Mouse (Mus musculus): ENCODE data around the gene Zpr1. TPM values are rescaled to one million over a fixed set of nuclear protein-coding genes. Genes with fewer than 3 reads are reported as not detected.
A peak's percentile ranks its signal among the peaks of the same experiment; 100 is the strongest.

Gene Zpr1
- polyA plus RNA-seq, 1 experiment: 19.4 TPM

GRCm38 (mm10) chr9:46259111-46259510, 13.8 kb upstream of the Zpr1 start:
- DNase-seq (ENCODE audit: low read depth in 1 of 2, low spot score in 2 of 2): no peak
- H3K27me3 ChIP-seq (ENCODE audit: control insufficient read depth, insufficient read depth, low read length): no peaks in the 10 kb centered on the region
- H3K27ac ChIP-seq (ENCODE audit: insufficient read depth, low read length): no peak overlapping the region
- no peak for TF ChIP-seq CTCF (IDR thresholded peaks at IDR 0.05; ENCODE audit: extremely low read depth, insufficient read depth, insufficient read length, insufficient replicate concordance)
- no peak for TF ChIP-seq POLR2A (IDR thresholded peaks at IDR 0.05; ENCODE audit: low read depth, low read length)
- H3K4me3 ChIP-seq (ENCODE audit: extremely low read depth, insufficient read depth, insufficient read length): no peak overlapping the region
- H3K36me3 ChIP-seq (ENCODE audit: control insufficient read depth, insufficient read depth, low read length): no peaks in the 10 kb centered on the region
- 90% methylated on average over 6 of the region's 6 CpGs for WGBS
- no peaks in the 10 kb centered on the region for H3K4me1 ChIP-seq (ENCODE audit: control insufficient read depth, insufficient read depth, insufficient read length)

- 89% methylated on average over 7 of the region's 7 CpGs for WGBS
- TF ChIP-seq POLR2A (IDR thresholded peaks at IDR 0.05; ENCODE audit: low read depth, low read length) (no peak), CTCF (IDR thresholded peaks at IDR 0.05; ENCODE audit: extremely low read depth, insufficient read depth, insufficient read length, insufficient replicate concordance) (no peak)
These were observed 11.7 kb upstream of the Zpr1 start for GRCm38 (mm10) chr9:46261131-46261530.

GRCm38 (mm10) chr9:46268343-46268873, 4.5 kb upstream of the Zpr1 start, which contains the start of gene Apoa5:
Gene Apoa5 (plus strand): TSS chr9:46268633.
- Histone ChIP-seq H3K4me1 (ENCODE audit: control insufficient read depth, insufficient read depth, insufficient read length) (no peaks in the 10 kb centered on the region), H3K4me3 (ENCODE audit: extremely low read depth, insufficient read depth, insufficient read length) (no peak within 1 kb of the TSS), H3K27me3 (ENCODE audit: control insufficient read depth, insufficient read depth, low read length) (0 out of 2 replicates have a peak, but pooled peaks cover 1% of the 10 kb centered on the region), H3K36me3 (ENCODE audit: control insufficient read depth, insufficient read depth, low read length) (no peaks in the 10 kb centered on the region), H3K27ac (ENCODE audit: insufficient read depth, low read length) (no peak within 1 kb of the TSS)
- TF ChIP-seq POLR2A (IDR thresholded peaks at IDR 0.05; ENCODE audit: low read depth, low read length): no peak
- TF ChIP-seq CTCF (IDR thresholded peaks at IDR 0.05; ENCODE audit: extremely low read depth, insufficient read depth, insufficient read length, insufficient replicate concordance): no peak
- WGBS: 67% methylated on average over 7 of the region's 7 CpGs
- DNase-seq (ENCODE audit: low read depth in 1 of 2, low spot score in 2 of 2): no peak

More at GRCm38 (mm10) chr9:46261131-46261530, 11.7 kb upstream of the Zpr1 start:
- H3K36me3 ChIP-seq (ENCODE audit: control insufficient read depth, insufficient read depth, low read length): no peaks in the 10 kb centered on the region
- H3K4me1 ChIP-seq (ENCODE audit: control insufficient read depth, insufficient read depth, insufficient read length): no peaks in the 10 kb centered on the region
- H3K27ac ChIP-seq (ENCODE audit: insufficient read depth, low read length): no peak overlapping the region
- no peaks in the 10 kb centered on the region for H3K27me3 ChIP-seq (ENCODE audit: control insufficient read depth, insufficient read depth, low read length)
- no peak overlapping the region for H3K4me3 ChIP-seq (ENCODE audit: extremely low read depth, insufficient read depth, insufficient read length)
- no peak for DNase-seq (ENCODE audit: low read depth in 1 of 2, low spot score in 2 of 2)

- Histone ChIP-seq H3K27ac (ENCODE audit: insufficient read depth, low read length) (no peak overlapping the region), H3K4me3 (ENCODE audit: extremely low read depth, insufficient read depth, insufficient read length) (no peak overlapping the region), H3K4me1 (ENCODE audit: control insufficient read depth, insufficient read depth, insufficient read length) (peaks cover 6% of the 10 kb centered on the region; the same call in 1 of the 2 replicates), H3K27me3 (ENCODE audit: control insufficient read depth, insufficient read depth, low read length) (0 out of 2 replicates have a peak, but pooled peaks cover 1% of the 10 kb centered on the region), H3K36me3 (ENCODE audit: control insufficient read depth, insufficient read depth, low read length) (no peaks in the 10 kb centered on the region)
- TF ChIP-seq CTCF (IDR thresholded peaks at IDR 0.05; ENCODE audit: extremely low read depth, insufficient read depth, insufficient read length, insufficient replicate concordance) (no peak), POLR2A (IDR thresholded peaks at IDR 0.05; ENCODE audit: low read depth, low read length) (no peak)
- no peak for DNase-seq (ENCODE audit: low read depth in 1 of 2, low spot score in 2 of 2)
- WGBS: 86% methylated on average over 5 of the region's 5 CpGs
These were observed 3.7 kb upstream of the Zpr1 start for GRCm38 (mm10) chr9:46269125-46269524.

GRCm38 (mm10) chr9:46270782-46271181, 2.1 kb upstream of the Zpr1 start:
- H3K36me3 ChIP-seq (ENCODE audit: control insufficient read depth, insufficient read depth, low read length): peaks cover 6% of the 10 kb centered on the region; the same call in 1 of the 2 replicates
- 98% methylated on average over 4 of the region's 4 CpGs for whole genome bisulfite sequencing
- H3K27me3 ChIP-seq (ENCODE audit: control insufficient read depth, insufficient read depth, low read length): 0 out of 2 replicates have a peak, but pooled peaks cover 1% of the 10 kb centered on the region
- no peak overlapping the region for H3K4me3 ChIP-seq (ENCODE audit: extremely low read depth, insufficient read depth, insufficient read length)
- TF ChIP-seq CTCF (IDR thresholded peaks at IDR 0.05; ENCODE audit: extremely low read depth, insufficient read depth, insufficient read length, insufficient replicate concordance): no peak
- no peak for TF ChIP-seq POLR2A (IDR thresholded peaks at IDR 0.05; ENCODE audit: low read depth, low read length)
- DNase-seq (ENCODE audit: low read depth in 1 of 2, low spot score in 2 of 2): no peak
- peaks cover 8% of the 10 kb centered on the region; the same call in 1 of the 2 replicates for H3K4me1 ChIP-seq (ENCODE audit: control insufficient read depth, insufficient read depth, insufficient read length)
- no peak overlapping the region for H3K27ac ChIP-seq (ENCODE audit: insufficient read depth, low read length)

- Histone ChIP-seq H3K36me3 (ENCODE audit: control insufficient read depth, insufficient read depth, low read length) (peaks cover 13% of the 10 kb centered on the region; the same call in 1 of the 2 replicates), H3K27ac (ENCODE audit: insufficient read depth, low read length) (no peak overlapping the region), H3K27me3 (ENCODE audit: control insufficient read depth, insufficient read depth, low read length) (0 out of 2 replicates have a peak, but pooled peaks cover 1% of the 10 kb centered on the region), H3K4me1 (ENCODE audit: control insufficient read depth, insufficient read depth, insufficient read length) (peaks cover 8% of the 10 kb centered on the region; the same call in 1 of the 2 replicates), H3K4me3 (ENCODE audit: extremely low read depth, insufficient read depth, insufficient read length) (no peak overlapping the region)
- TF ChIP-seq POLR2A (IDR thresholded peaks at IDR 0.05; ENCODE audit: low read depth, low read length): no peak
- no peak for TF ChIP-seq CTCF (IDR thresholded peaks at IDR 0.05; ENCODE audit: extremely low read depth, insufficient read depth, insufficient read length, insufficient replicate concordance)
- DNase-seq (ENCODE audit: low read depth in 1 of 2, low spot score in 2 of 2): peak in 1 of 2 experiments; percentile 9
- WGBS: 57% methylated on average over 9 of the region's 9 CpGs
These were observed 794 bp upstream of the Zpr1 start for GRCm38 (mm10) chr9:46272070-46272469.

- peaks cover 24% of the 10 kb centered on the region for H3K36me3 ChIP-seq (ENCODE audit: control insufficient read depth, insufficient read depth, low read length)
- no peak overlapping the region for H3K4me3 ChIP-seq (ENCODE audit: extremely low read depth, insufficient read depth, insufficient read length)
- H3K27me3 ChIP-seq (ENCODE audit: control insufficient read depth, insufficient read depth, low read length): no peaks in the 10 kb centered on the region
- DNase-seq (ENCODE audit: low read depth in 1 of 2, low spot score in 2 of 2): no peak
- 89% methylated on average over 9 of the region's 9 CpGs for whole genome bisulfite sequencing
- no peak overlapping the region for H3K27ac ChIP-seq (ENCODE audit: insufficient read depth, low read length)
- H3K4me1 ChIP-seq (ENCODE audit: control insufficient read depth, insufficient read depth, insufficient read length): peaks cover 8% of the 10 kb centered on the region; the same call in 1 of the 2 replicates
- TF ChIP-seq CTCF (IDR thresholded peaks at IDR 0.05; ENCODE audit: extremely low read depth, insufficient read depth, insufficient read length, insufficient replicate concordance) (no peak), POLR2A (IDR thresholded peaks at IDR 0.05; ENCODE audit: low read depth, low read length) (no peak)
These were observed 1.6 kb downstream of the Zpr1 start for GRCm38 (mm10) chr9:46274494-46274893.

All from spleen, adult 2 months (tissue).